Mouse (Mus musculus) urinary bladder, postnatal 0 days (tissue): Measurements from ENCODE around the gene Mtrex. TPM values are rescaled to one million over a fixed set of nuclear protein-coding genes. Genes with fewer than 3 reads are reported as not detected.

Experiments
- polyA plus RNA-seq: library from polyadenylated mRNA; unstranded; fragments of >200 nt; fragmentation: Nextera tagmentation; extraction: Ambion mirVana; gene quantifications from 2 replicates; pipeline ENCODE4 v1.2.1, GENCODE M21; 2015

Gene Mtrex
- polyA plus RNA-seq = 25.8 and 31.8 TPM in 2 replicates

GRCm38 (mm10) chr13:112927287-112928001 is at the start of gene Mtrex, which contains the start of gene Dhx29:
Gene Mtrex (minus strand): TSS chr13:112927398.
Gene Dhx29 (plus strand): TSS chr13:112927454.

Other genes with a start within 250 kb of the Mtrex start
- 299 and 308 TPM in 2 replicates for gene Plpp1, start 126.6 kb downstream of the Mtrex start, polyA plus RNA-seq
- gene Dhx29, start 56 bp upstream of the Mtrex start, polyA plus RNA-seq = 13.6 and 16.9 TPM in 2 replicates
- gene Ccno, start 60.4 kb upstream of the Mtrex start, polyA plus RNA-seq = 0.37 and 0.43 TPM in 2 replicates
- gene Mcidas, start 66.4 kb upstream of the Mtrex start, polyA plus RNA-seq = 0.22 and 0.31 TPM in 2 replicates
- not detected in 2 replicates for gene Cdc20b, start 107.7 kb upstream of the Mtrex start, polyA plus RNA-seq
- 171 and 196 TPM in 2 replicates for gene Gpx8, start 119.0 kb upstream of the Mtrex start, polyA plus RNA-seq
- gene Gzma, start 173.6 kb upstream of the Mtrex start, polyA plus RNA-seq = not detected in 2 replicates